Mouse (Mus musculus) retina, adult 2 months (tissue): ENCODE measurements at regions not wholly inside any gene's neighbourhood (a gene's known extent, or its start where the extent isn't known, plus 50 kb on each side); places are given as distances from the start of the nearest gene placed in this dataset.

Source experiments
- DNase-seq: peaks from one replicate; pipeline ENCODE4 v3.0.0-alpha.2; 2012; ENCODE audit warnings: low read depth, low spot score

GRCm38 (mm10) chr14:89242159-89242558 lies 771.0 kb upstream of the Pcdh20 start:
- no peak for DNase-seq

- no peak for DNase-seq
These were observed 765.3 kb upstream of the Pcdh20 start for GRCm38 (mm10) chr14:89236501-89236900.

- DNase-seq, result no peak
These were observed 759.3 kb upstream of the Pcdh20 start for GRCm38 (mm10) chr14:89230482-89230881.

GRCm38 (mm10) chr14:89217390-89217789 lies 746.2 kb upstream of the Pcdh20 start:
- DNase-seq, result no peak

- DNase-seq, result no peak
These were observed 710.3 kb upstream of the Pcdh20 start for GRCm38 (mm10) chr14:89181386-89181979.

GRCm38 (mm10) chr14:89142994-89143686 lies 671.9 kb upstream of the Pcdh20 start:
- DNase-seq, result no peak

- no peak for DNase-seq
These were observed 628.1 kb upstream of the Pcdh20 start for GRCm38 (mm10) chr14:89099296-89099695.

GRCm38 (mm10) chr14:89089661-89090060 lies 618.5 kb upstream of the Pcdh20 start:
- no peak for DNase-seq

- no peak for DNase-seq
These were observed 604.8 kb upstream of the Pcdh20 start for GRCm38 (mm10) chr14:89076014-89076413.

- DNase-seq, result no peak
These were observed 592.8 kb upstream of the Pcdh20 start for GRCm38 (mm10) chr14:89063971-89064370.

GRCm38 (mm10) chr14:89062583-89063436 lies 591.6 kb upstream of the Pcdh20 start:
- no peak for DNase-seq

GRCm38 (mm10) chr14:89061319-89061718 lies 590.1 kb upstream of the Pcdh20 start:
- no peak for DNase-seq

GRCm38 (mm10) chr14:89034390-89034789 lies 563.2 kb upstream of the Pcdh20 start:
- DNase-seq, result peak; percentile 4

- DNase-seq, result no peak
These were observed 540.2 kb upstream of the Pcdh20 start for GRCm38 (mm10) chr14:89011440-89011839.

- no peak for DNase-seq
These were observed 538.5 kb upstream of the Pcdh20 start for GRCm38 (mm10) chr14:89009648-89010047.

- DNase-seq, result no peak
These were observed 510.7 kb upstream of the Pcdh20 start for GRCm38 (mm10) chr14:88981895-88982294.

- no peak for DNase-seq
These were observed 504.8 kb upstream of the Pcdh20 start for GRCm38 (mm10) chr14:88976007-88976406.

- DNase-seq, result no peak
These were observed 463.4 kb upstream of the Pcdh20 start for GRCm38 (mm10) chr14:88934569-88934968.
